Mouse (Mus musculus): ENCODE measurements around the gene Abcc4. TPM values are rescaled to one million over a fixed set of nuclear protein-coding genes. Genes with fewer than 3 reads are reported as not detected.

The Abcc4 gene
- total and polyA plus RNA-seq, 2 experiments: 0.89 to 3.0 TPM

DNA sequence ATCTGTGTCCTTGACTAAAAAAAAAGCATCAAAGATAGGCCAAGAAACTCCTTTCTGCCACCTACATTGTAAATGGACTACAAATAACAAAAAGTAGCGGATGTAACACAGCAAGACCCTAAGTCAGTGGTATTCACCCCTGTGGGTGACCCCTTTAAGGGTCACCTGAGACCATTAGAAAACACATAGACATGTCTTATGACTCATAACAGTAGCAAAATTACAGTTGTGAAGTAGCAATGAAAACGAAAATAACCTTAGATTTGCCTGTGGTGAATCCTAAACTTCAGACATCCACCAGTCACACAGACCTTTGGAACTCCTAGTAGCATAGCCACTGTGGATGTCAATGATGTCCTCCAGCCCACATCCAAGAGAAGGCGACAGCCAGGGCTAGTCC lies 107.3 kb downstream of the Abcc4 start:
- Histone ChIP-seq H3K36me3 (ENCODE audit: control insufficient read depth, insufficient read depth, low read length) (no peaks in the 10 kb centered on the region), H3K9ac (ENCODE audit: low read depth, low read length) (no peak overlapping the region), H3K4me3 (ENCODE audit: insufficient read depth, low read depth, low read length) (no peak overlapping the region), H3K27me3 (ENCODE audit: control insufficient read depth, insufficient read depth, low read length) (no peaks in the 10 kb centered on the region), H3K4me1 (ENCODE audit: control insufficient read depth, insufficient read depth, low read length) (no peaks in the 10 kb centered on the region), H3K27ac (replicated peaks; ENCODE audit: insufficient read depth, low read depth, low read length) (no peak overlapping the region), H3K79me2 (ENCODE audit: control insufficient read depth, insufficient read depth, low read length) (no peaks in the 10 kb centered on the region)
- no peak for TF ChIP-seq CTCF (IDR thresholded peaks at IDR 0.05; ENCODE audit: low read depth, low read length)
- no peak for TF ChIP-seq POLR2A (IDR thresholded peaks at IDR 0.05; ENCODE audit: extremely low read depth, insufficient read depth, low read length)
- DNase-seq (ENCODE audit: extremely low read depth, low read depth, low spot score): no peak
- WGBS: 88% methylated on average over 3 of the region's 3 CpGs

DNA sequence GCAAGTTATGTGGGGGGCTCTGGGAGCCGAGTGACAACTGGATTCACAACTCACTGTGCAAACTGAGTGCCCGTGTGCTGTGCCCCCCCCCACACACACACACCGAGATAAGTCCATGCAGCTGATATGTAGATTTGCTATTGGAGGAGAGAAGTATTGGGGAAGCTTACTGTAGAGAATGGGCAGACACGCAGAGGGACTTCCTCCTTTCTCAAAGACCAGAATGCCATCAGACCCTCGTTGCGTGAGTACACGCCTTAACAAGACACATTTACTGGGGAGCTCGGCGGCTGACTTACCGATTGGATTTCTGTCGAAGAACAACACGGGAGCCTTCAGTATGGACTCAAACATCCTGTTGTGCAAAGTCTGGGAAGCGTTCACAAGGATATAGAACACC lies 111.6 kb downstream of the Abcc4 start:
- no peaks in the 10 kb centered on the region for H3K79me2 ChIP-seq (ENCODE audit: control insufficient read depth, insufficient read depth, low read length)
- H3K4me1 ChIP-seq (ENCODE audit: control insufficient read depth, insufficient read depth, low read length): no peaks in the 10 kb centered on the region
- peak overlapping the region; percentile 78 for H3K27ac ChIP-seq (replicated peaks; ENCODE audit: insufficient read depth, low read depth, low read length)
- TF ChIP-seq CTCF (IDR thresholded peaks at IDR 0.05; ENCODE audit: low read depth, low read length) (no peak), POLR2A (IDR thresholded peaks at IDR 0.05; ENCODE audit: extremely low read depth, insufficient read depth, low read length) (no peak)
- no peaks in the 10 kb centered on the region for H3K27me3 ChIP-seq (ENCODE audit: control insufficient read depth, insufficient read depth, low read length)
- 71% methylated on average over 13 of the region's 13 CpGs for WGBS
- no peaks in the 10 kb centered on the region for H3K36me3 ChIP-seq (ENCODE audit: control insufficient read depth, insufficient read depth, low read length)
- peak; percentile 8 for DNase-seq (ENCODE audit: extremely low read depth, low read depth, low spot score)
- peak overlapping the region; percentile 56 for H3K9ac ChIP-seq (ENCODE audit: low read depth, low read length)
- peak overlapping the region; percentile 39 for H3K4me3 ChIP-seq (ENCODE audit: insufficient read depth, low read depth, low read length)

DNA sequence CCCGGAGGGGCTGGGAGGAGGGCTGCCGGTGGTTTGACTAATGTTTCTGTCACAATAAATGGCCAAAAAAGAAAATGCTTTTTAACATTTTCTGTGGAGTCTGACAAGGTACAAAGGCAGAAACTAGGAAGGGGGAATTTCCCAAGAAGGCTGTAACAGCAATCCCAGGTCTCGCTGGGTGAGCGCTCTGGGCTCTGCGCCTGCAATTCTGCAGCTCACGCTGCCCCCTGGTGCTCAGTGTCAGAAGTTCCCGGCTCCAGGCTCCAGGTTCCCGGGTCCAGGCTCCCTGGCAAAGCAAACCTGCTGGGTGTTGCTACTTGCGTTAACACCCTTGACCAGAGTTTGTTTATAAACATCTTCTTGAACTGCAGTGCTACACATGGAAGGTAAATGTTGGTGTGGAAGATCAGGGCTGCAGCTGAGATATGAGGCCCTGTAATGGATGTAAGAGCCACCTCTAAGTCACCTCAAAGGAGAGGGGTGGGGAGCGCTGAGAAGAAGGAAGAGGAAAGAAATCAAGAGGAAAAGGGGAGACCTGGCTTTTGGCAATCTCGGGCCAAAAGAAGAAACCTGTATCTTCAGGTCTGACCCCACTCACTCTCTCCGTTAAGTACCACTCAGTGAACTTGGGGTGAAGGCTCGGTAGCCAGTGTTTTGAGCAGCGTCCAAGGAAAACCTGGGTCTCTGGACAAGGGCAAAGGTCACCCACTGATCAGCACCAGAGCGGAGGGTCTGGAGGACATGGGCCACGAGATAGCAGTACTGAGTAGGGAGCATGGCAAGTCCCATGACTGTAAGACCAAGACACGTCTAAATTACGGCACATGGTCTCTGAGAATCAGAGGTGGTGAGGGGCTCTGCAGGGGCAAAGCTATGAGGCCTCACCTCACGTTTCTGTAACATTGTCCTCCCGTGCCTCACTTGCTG lies 114.3 kb downstream of the Abcc4 start:
- Histone ChIP-seq H3K27ac (replicated peaks; ENCODE audit: insufficient read depth, low read depth, low read length) (no peak overlapping the region), H3K36me3 (ENCODE audit: control insufficient read depth, insufficient read depth, low read length) (no peaks in the 10 kb centered on the region), H3K9ac (ENCODE audit: low read depth, low read length) (no peak overlapping the region), H3K4me3 (ENCODE audit: insufficient read depth, low read depth, low read length) (no peak overlapping the region), H3K27me3 (ENCODE audit: control insufficient read depth, insufficient read depth, low read length) (no peaks in the 10 kb centered on the region), H3K79me2 (ENCODE audit: control insufficient read depth, insufficient read depth, low read length) (no peaks in the 10 kb centered on the region), H3K4me1 (ENCODE audit: control insufficient read depth, insufficient read depth, low read length) (no peaks in the 10 kb centered on the region)
- WGBS: 49% methylated on average over 20 of the region's 20 CpGs
- DNase-seq (ENCODE audit: extremely low read depth, low read depth, low spot score): no peak
- TF ChIP-seq POLR2A (IDR thresholded peaks at IDR 0.05; ENCODE audit: extremely low read depth, insufficient read depth, low read length) (no peak), CTCF (IDR thresholded peaks at IDR 0.05; ENCODE audit: low read depth, low read length) (peak; percentile 85)

DNA sequence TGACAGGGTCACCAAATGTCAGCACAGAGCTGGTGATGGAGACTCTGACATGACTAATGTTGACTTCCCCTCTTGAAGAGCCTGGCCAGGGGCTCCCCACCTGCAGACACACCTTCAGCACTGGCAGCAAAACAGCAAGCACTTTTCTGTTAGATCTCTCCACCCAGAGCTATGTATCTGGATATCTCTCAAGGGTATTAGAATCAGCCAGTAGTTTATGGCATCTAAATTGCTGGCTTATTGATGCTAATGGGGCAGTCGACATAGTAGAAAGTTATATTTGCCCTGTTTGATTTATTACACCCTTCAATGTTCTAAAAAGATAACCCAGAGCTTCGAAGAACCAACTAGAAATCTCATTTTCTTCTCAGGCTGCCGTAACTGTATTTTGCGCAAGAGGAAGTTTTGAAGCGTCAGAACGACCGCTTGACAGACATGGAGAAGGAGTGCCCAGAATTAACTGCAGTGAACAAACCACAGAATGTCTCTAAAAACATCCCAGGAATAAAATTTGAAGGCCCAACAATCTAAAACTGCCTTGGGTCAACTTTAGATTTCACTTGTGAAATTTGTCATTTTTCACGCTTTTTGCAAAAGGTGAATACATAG lies 123.6 kb downstream of the Abcc4 start:
- TF ChIP-seq CTCF (IDR thresholded peaks at IDR 0.05; ENCODE audit: low read depth, low read length): no peak
- no peak for TF ChIP-seq POLR2A (IDR thresholded peaks at IDR 0.05; ENCODE audit: extremely low read depth, insufficient read depth, low read length)
- Histone ChIP-seq H3K36me3 (ENCODE audit: control insufficient read depth, insufficient read depth, low read length) (no peaks in the 10 kb centered on the region), H3K9ac (ENCODE audit: low read depth, low read length) (no peak overlapping the region), H3K27me3 (ENCODE audit: control insufficient read depth, insufficient read depth, low read length) (no peaks in the 10 kb centered on the region), H3K4me3 (ENCODE audit: insufficient read depth, low read depth, low read length) (no peak overlapping the region), H3K79me2 (ENCODE audit: control insufficient read depth, insufficient read depth, low read length) (no peaks in the 10 kb centered on the region), H3K4me1 (ENCODE audit: control insufficient read depth, insufficient read depth, low read length) (no peaks in the 10 kb centered on the region), H3K27ac (replicated peaks; ENCODE audit: insufficient read depth, low read depth, low read length) (no peak overlapping the region)
- WGBS: 86% methylated on average over 8 of the region's 8 CpGs
- DNase-seq (ENCODE audit: extremely low read depth, low read depth, low spot score): no peak

DNA sequence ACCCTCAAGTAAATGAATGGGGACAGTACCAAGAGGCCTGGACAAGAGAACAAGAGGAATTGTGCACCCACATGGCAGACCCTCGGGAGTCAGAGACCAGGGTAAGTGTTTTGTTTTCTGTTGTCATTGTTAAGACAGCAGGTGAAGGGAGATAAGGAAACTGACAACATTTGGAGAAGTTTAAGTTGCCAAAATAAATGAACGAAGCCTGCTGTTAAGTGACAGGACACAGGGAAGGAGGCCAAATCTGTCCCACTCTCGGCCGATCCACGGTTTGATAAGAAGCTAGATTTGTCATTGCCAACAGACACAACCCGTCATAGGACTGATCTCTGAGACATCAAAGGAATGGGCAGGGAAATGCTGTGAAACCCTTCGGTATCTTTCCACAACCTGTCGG lies 124.3 kb downstream of the Abcc4 start:
- no peak overlapping the region for H3K9ac ChIP-seq (ENCODE audit: low read depth, low read length)
- H3K27ac ChIP-seq (replicated peaks; ENCODE audit: insufficient read depth, low read depth, low read length): no peak overlapping the region
- no peaks in the 10 kb centered on the region for H3K36me3 ChIP-seq (ENCODE audit: control insufficient read depth, insufficient read depth, low read length)
- H3K4me1 ChIP-seq (ENCODE audit: control insufficient read depth, insufficient read depth, low read length): no peaks in the 10 kb centered on the region
- no peak for DNase-seq (ENCODE audit: extremely low read depth, low read depth, low spot score)
- H3K4me3 ChIP-seq (ENCODE audit: insufficient read depth, low read depth, low read length): no peak overlapping the region
- 53% methylated on average over 8 of the region's 8 CpGs for WGBS
- H3K27me3 ChIP-seq (ENCODE audit: control insufficient read depth, insufficient read depth, low read length): no peaks in the 10 kb centered on the region
- H3K79me2 ChIP-seq (ENCODE audit: control insufficient read depth, insufficient read depth, low read length): no peaks in the 10 kb centered on the region
- no peak for TF ChIP-seq POLR2A (IDR thresholded peaks at IDR 0.05; ENCODE audit: extremely low read depth, insufficient read depth, low read length)
- no peak for TF ChIP-seq CTCF (IDR thresholded peaks at IDR 0.05; ENCODE audit: low read depth, low read length)

Measured in liver, adult 2 months (tissue).